Mouse (Mus musculus): ENCODE data around the gene Hddc2. TPM values are rescaled to one million over a fixed set of nuclear protein-coding genes. Genes with fewer than 3 reads are reported as not detected.

Gene Hddc2
- 2.6 and 3.5 TPM in 2 replicates for total RNA-seq (2014; rRNA removed)
- polyA plus RNA-seq (2012; rRNA removed), result 0.62 and 0.71 TPM in 2 replicates

GRCm38 (mm10) chr10:31312865-31313848 is at the start of gene Hddc2:
Gene Hddc2, plus strand, starts transcription at chr10:31313383.
- peak; percentile 73 for DNase-seq (ENCODE audit: extremely low read depth, low read depth, low spot score)
- Histone ChIP-seq H3K36me3 (ENCODE audit: control insufficient read depth, insufficient read depth, low read length) (no peaks in the 10 kb centered on the region), H3K27me3 (ENCODE audit: control insufficient read depth, insufficient read depth, low read length) (no peaks in the 10 kb centered on the region), H3K4me1 (ENCODE audit: control insufficient read depth, insufficient read depth, low read length) (peaks cover 1% of the 10 kb centered on the region; the same call in 1 of the 2 replicates), H3K27ac (replicated peaks; ENCODE audit: insufficient read depth, low read depth, low read length) (peak within 1 kb of the TSS; percentile 32; the same call in 1 of the 2 replicates), H3K9ac (ENCODE audit: low read depth, low read length) (peak within 1 kb of the TSS; percentile 92), H3K79me2 (ENCODE audit: control insufficient read depth, insufficient read depth, low read length) (no peaks in the 10 kb centered on the region), H3K4me3 (ENCODE audit: insufficient read depth, low read depth, low read length) (peak within 1 kb of the TSS; percentile 91)
- TF ChIP-seq CTCF (IDR thresholded peaks at IDR 0.05; ENCODE audit: low read depth, low read length), result no peak
- peak; percentile 42; the same call in 1 of the 2 replicates for TF ChIP-seq POLR2A (IDR thresholded peaks at IDR 0.05; ENCODE audit: extremely low read depth, insufficient read depth, low read length)
- 4% methylated on average over 44 of the region's 44 CpGs for WGBS

DNA sequence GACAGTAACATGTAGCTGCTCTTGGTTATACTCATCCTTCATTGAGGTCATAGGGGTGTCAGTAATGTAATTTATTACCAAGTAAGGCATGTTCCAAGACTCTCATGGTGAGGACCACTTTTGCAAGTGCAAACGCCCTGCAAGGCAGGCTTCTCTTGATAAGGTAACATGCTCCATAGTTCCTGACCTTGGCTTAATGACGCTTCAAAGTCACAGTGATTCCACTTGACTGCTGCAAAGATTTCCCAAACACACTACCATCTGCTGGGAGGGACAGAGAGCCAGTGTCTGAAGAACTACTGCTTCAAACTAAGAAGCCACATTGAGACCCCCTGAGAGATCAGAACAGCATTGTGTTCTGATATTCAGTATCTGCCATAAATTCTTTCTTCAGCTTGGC is 40.4 kb upstream of the Hddc2 start:
- H3K27ac ChIP-seq (replicated peaks; ENCODE audit: insufficient read depth, low read depth, low read length), result no peak overlapping the region
- no peak overlapping the region for H3K4me3 ChIP-seq (ENCODE audit: insufficient read depth, low read depth, low read length)
- H3K27me3 ChIP-seq (ENCODE audit: control insufficient read depth, insufficient read depth, low read length), result no peaks in the 10 kb centered on the region
- H3K9ac ChIP-seq (ENCODE audit: low read depth, low read length), result no peak overlapping the region
- no peaks in the 10 kb centered on the region for H3K79me2 ChIP-seq (ENCODE audit: control insufficient read depth, insufficient read depth, low read length)
- 52% methylated on average over 2 of the region's 2 CpGs for WGBS
- H3K4me1 ChIP-seq (ENCODE audit: control insufficient read depth, insufficient read depth, low read length), result no peaks in the 10 kb centered on the region
- TF ChIP-seq POLR2A (IDR thresholded peaks at IDR 0.05; ENCODE audit: extremely low read depth, insufficient read depth, low read length) (no peak), CTCF (IDR thresholded peaks at IDR 0.05; ENCODE audit: low read depth, low read length) (no peak)
- no peaks in the 10 kb centered on the region for H3K36me3 ChIP-seq (ENCODE audit: control insufficient read depth, insufficient read depth, low read length)
- no peak for DNase-seq (ENCODE audit: extremely low read depth, low read depth, low spot score)

DNA sequence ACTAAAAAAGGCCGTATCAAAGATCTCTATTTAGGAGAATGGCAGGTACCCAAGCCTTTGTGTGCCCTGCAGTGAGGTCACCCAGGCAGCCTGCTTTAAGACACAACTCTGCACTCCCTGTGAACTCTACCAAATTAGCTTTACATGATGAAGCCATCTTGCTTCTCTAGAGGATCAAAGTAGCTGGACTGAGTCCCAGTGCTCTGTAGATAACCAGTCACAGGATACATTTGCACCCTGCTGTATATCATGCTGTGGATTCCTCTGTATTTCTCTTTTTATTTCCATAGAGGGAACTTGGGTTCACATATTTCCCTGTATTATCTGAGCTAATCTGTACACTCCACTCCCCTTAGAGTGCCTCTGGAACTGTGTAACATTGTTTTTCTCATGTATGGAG is 40.0 kb upstream of the Hddc2 start:
- no peaks in the 10 kb centered on the region for H3K79me2 ChIP-seq (ENCODE audit: control insufficient read depth, insufficient read depth, low read length)
- no peak overlapping the region for H3K4me3 ChIP-seq (ENCODE audit: insufficient read depth, low read depth, low read length)
- no peaks in the 10 kb centered on the region for H3K27me3 ChIP-seq (ENCODE audit: control insufficient read depth, insufficient read depth, low read length)
- no peak overlapping the region for H3K27ac ChIP-seq (replicated peaks; ENCODE audit: insufficient read depth, low read depth, low read length)
- TF ChIP-seq POLR2A (IDR thresholded peaks at IDR 0.05; ENCODE audit: extremely low read depth, insufficient read depth, low read length) (no peak), CTCF (IDR thresholded peaks at IDR 0.05; ENCODE audit: low read depth, low read length) (no peak)
- WGBS, result 73% methylated on average over 1 of the region's 1 CpGs
- no peaks in the 10 kb centered on the region for H3K36me3 ChIP-seq (ENCODE audit: control insufficient read depth, insufficient read depth, low read length)
- no peak overlapping the region for H3K9ac ChIP-seq (ENCODE audit: low read depth, low read length)
- no peak for DNase-seq (ENCODE audit: extremely low read depth, low read depth, low spot score)
- no peaks in the 10 kb centered on the region for H3K4me1 ChIP-seq (ENCODE audit: control insufficient read depth, insufficient read depth, low read length)

- H3K27me3 ChIP-seq (ENCODE audit: control insufficient read depth, insufficient read depth, low read length), result no peaks in the 10 kb centered on the region
- no peak overlapping the region for H3K27ac ChIP-seq (replicated peaks; ENCODE audit: insufficient read depth, low read depth, low read length)
- no peak for TF ChIP-seq POLR2A (IDR thresholded peaks at IDR 0.05; ENCODE audit: extremely low read depth, insufficient read depth, low read length)
- no peak for TF ChIP-seq CTCF (IDR thresholded peaks at IDR 0.05; ENCODE audit: low read depth, low read length)
- no peak for DNase-seq (ENCODE audit: extremely low read depth, low read depth, low spot score)
- no peak overlapping the region for H3K4me3 ChIP-seq (ENCODE audit: insufficient read depth, low read depth, low read length)
- no peaks in the 10 kb centered on the region for H3K4me1 ChIP-seq (ENCODE audit: control insufficient read depth, insufficient read depth, low read length)
- no peaks in the 10 kb centered on the region for H3K36me3 ChIP-seq (ENCODE audit: control insufficient read depth, insufficient read depth, low read length)
- no peaks in the 10 kb centered on the region for H3K79me2 ChIP-seq (ENCODE audit: control insufficient read depth, insufficient read depth, low read length)
- no peak overlapping the region for H3K9ac ChIP-seq (ENCODE audit: low read depth, low read length)
Measured at GRCm38 (mm10) chr10:31287787-31288186, 25.4 kb upstream of the Hddc2 start.

GRCm38 (mm10) chr10:31288697-31289390 is 24.3 kb upstream of the Hddc2 start:
- no peak overlapping the region for H3K27ac ChIP-seq (replicated peaks; ENCODE audit: insufficient read depth, low read depth, low read length)
- H3K36me3 ChIP-seq (ENCODE audit: control insufficient read depth, insufficient read depth, low read length), result no peaks in the 10 kb centered on the region
- no peak overlapping the region for H3K4me3 ChIP-seq (ENCODE audit: insufficient read depth, low read depth, low read length)
- H3K4me1 ChIP-seq (ENCODE audit: control insufficient read depth, insufficient read depth, low read length), result no peaks in the 10 kb centered on the region
- DNase-seq (ENCODE audit: extremely low read depth, low read depth, low spot score), result no peak
- H3K27me3 ChIP-seq (ENCODE audit: control insufficient read depth, insufficient read depth, low read length), result no peaks in the 10 kb centered on the region
- TF ChIP-seq CTCF (IDR thresholded peaks at IDR 0.05; ENCODE audit: low read depth, low read length), result no peak
- TF ChIP-seq POLR2A (IDR thresholded peaks at IDR 0.05; ENCODE audit: extremely low read depth, insufficient read depth, low read length), result no peak
- no peak overlapping the region for H3K9ac ChIP-seq (ENCODE audit: low read depth, low read length)
- H3K79me2 ChIP-seq (ENCODE audit: control insufficient read depth, insufficient read depth, low read length), result no peaks in the 10 kb centered on the region
- 87% methylated on average over 4 of the region's 4 CpGs for WGBS
